Mouse (Mus musculus) embryonic fibroblast, embryonic 13.5 days (primary cell): ENCODE measurements at regions not wholly inside any gene's neighbourhood (a gene's known extent, or its start where the extent isn't known, plus 50 kb on each side); places are given as distances from the start of the nearest gene placed in this dataset.

Source experiments
- CTCF ChIP-seq: IDR thresholded peaks from 2 replicates; pipeline ENCODE4 v1.5.1; 2011; ENCODE audit warnings: mild to moderate bottlenecking, control low read depth, low read length, moderate library complexity, borderline replicate concordance; ENCODE audit not compliant: insufficient read depth
- POLR2A ChIP-seq: IDR thresholded peaks from 2 replicates; pipeline ENCODE4 v1.6.1; 2011; ENCODE audit warnings: low read depth, mild to moderate bottlenecking, control low read depth, low read length, moderate library complexity

DNA sequence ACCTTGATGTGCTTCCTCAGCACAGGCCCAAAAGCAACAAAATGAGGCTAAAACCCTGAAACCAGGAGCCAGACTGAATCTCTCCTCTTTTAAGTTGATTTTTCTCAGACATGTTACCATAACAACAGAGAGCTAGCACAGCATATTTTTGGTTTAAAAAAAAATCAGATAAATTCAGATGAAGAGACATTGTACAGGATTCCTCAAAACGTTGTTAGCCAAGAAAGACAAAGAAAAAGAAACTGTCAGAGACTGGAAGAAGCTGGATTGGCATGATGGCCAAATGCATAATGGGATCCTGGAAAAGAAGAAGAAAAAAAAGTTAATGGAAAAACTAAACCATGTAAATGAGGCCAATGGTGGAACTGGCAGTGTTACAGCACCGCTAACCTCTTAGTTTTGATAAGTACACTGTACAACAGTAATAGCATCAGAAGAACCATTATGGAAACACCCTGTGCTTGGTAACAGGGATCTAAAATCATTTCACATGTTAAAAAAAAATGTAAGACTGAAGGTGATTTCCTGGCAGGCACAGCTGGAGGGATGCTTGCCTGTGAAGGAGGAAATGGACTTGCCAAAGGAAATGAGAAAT is 529.7 kb upstream of the Arid1b start:
- TF ChIP-seq CTCF (no peak), POLR2A (no peak)
